Mouse (Mus musculus): ENCODE data around the gene Kdf1. TPM values are rescaled to one million over a fixed set of nuclear protein-coding genes. Genes with fewer than 3 reads are reported as not detected.

Kdf1 gene
- polyA plus RNA-seq, 1 experiment from 2014 or later = 30.1 TPM

DNA sequence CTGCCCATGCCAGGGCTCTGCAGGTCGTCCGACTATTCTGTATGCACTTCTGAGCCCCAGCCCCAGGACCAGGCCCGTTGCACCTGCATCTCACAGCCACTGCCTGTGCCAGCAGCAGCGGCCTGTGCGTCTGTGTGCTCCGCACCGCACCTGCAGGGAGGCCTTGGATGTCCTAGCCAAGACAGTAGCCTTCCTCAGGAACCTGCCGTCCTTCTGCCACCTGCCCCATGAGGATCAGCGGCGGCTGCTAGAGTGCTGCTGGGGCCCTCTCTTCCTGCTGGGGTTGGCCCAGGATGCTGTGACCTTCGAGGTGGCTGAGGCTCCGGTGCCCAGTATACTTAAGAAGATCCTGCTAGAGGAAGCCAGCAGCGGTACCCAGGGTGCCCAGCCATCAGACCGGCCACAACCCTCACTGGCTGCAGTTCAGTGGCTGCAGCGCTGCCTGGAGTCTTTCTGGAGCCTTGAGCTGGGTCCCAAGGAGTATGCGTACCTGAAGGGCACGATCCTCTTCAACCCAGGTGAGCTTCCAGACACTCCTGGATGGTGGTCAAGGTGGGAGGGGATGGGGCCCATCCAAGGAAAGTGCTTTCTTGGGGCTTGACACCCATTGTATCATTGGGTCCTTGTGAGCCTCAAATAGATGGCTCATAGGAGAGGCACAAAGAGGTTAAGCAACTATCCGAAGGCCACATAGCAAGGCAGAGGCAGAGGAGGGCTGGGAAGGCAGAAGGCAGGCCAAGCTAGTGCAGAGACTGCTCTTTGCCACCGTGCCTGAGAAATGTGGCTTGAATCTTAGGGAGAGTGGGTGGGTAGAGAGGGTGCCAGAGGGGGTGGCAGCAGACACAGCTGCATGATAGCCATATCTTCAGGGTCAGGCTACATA is 34.9 kb downstream of the Kdf1 start:
- H3K4me2 ChIP-seq (replicated peaks; ENCODE audit: low read depth, low read length) = peak overlapping the region; percentile 26
- H3K27me3 ChIP-seq (ENCODE audit: control insufficient read depth, insufficient read depth, low read length) = no peaks in the 10 kb centered on the region
- WGBS = 66% methylated on average over 19 of the region's 19 CpGs
- ATAC-seq (ENCODE audit: insufficient number of reproducible peaks, insufficient read depth, low FRiP score, low read depth) = no peak
- H3K27ac ChIP-seq (ENCODE audit: low read length) = peak overlapping the region; percentile 39; the same call in 1 of the 2 replicates
- no peaks in the 10 kb centered on the region for H3K9me3 ChIP-seq (ENCODE audit: control insufficient read depth, low read depth, low read length)
- no peaks in the 10 kb centered on the region for H3K4me1 ChIP-seq (ENCODE audit: control insufficient read depth, insufficient read depth, low read length)
- peak overlapping the region; percentile 11; the same call in 1 of the 2 replicates for H3K4me3 ChIP-seq (ENCODE audit: low read depth, low read length)
- H3K9ac ChIP-seq (replicated peaks; ENCODE audit: low read depth, low read length) = no peak overlapping the region
- no peaks in the 10 kb centered on the region for H3K36me3 ChIP-seq (ENCODE audit: control insufficient read depth, insufficient read depth, low read length)

DNA sequence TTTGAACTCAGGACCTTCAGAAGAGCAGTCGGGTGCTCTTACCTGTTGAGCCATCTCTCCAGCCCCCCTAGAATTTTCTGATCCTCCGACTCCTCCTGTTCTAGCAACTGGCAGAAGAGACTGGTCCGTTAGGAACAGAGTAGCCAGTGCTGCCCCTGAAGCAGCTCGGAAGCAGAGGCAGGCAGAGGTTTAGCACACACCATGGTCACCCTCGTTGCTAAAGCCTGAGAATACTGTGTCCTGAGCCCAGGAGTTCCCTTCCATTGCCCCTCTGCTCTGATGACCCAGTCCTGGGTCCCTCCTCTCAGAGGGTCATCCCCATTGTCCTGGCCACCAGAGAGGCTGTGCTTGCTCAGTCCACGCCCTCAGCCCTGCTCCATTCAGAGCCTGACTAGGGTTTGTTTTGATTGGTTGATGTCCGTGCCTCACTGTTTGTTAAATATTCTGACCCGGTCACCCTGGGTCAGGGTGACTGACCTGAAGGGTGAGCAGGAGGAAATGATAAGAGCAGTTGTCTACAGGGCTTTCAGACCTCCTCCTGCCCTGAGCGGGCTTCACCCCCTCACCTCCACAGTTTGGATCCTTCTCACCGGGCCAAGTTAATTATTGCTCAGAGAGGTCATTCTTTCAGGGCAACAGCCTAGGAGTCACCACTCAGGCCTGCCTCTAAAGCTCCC is 38.4 kb downstream of the Kdf1 start:
- no peak overlapping the region for H3K4me3 ChIP-seq (ENCODE audit: low read depth, low read length)
- 24% methylated on average over 10 of the region's 10 CpGs for WGBS
- no peak; the same call in 1 of the 2 replicates for ATAC-seq (ENCODE audit: insufficient number of reproducible peaks, insufficient read depth, low FRiP score, low read depth)
- no peaks in the 10 kb centered on the region for H3K27me3 ChIP-seq (ENCODE audit: control insufficient read depth, insufficient read depth, low read length)
- H3K9ac ChIP-seq (replicated peaks; ENCODE audit: low read depth, low read length) = no peak overlapping the region
- no peaks in the 10 kb centered on the region for H3K9me3 ChIP-seq (ENCODE audit: control insufficient read depth, low read depth, low read length)
- no peak overlapping the region for H3K27ac ChIP-seq (ENCODE audit: low read length)
- H3K4me1 ChIP-seq (ENCODE audit: control insufficient read depth, insufficient read depth, low read length) = no peaks in the 10 kb centered on the region
- no peak overlapping the region for H3K4me2 ChIP-seq (replicated peaks; ENCODE audit: low read depth, low read length)
- no peaks in the 10 kb centered on the region for H3K36me3 ChIP-seq (ENCODE audit: control insufficient read depth, insufficient read depth, low read length)

DNA sequence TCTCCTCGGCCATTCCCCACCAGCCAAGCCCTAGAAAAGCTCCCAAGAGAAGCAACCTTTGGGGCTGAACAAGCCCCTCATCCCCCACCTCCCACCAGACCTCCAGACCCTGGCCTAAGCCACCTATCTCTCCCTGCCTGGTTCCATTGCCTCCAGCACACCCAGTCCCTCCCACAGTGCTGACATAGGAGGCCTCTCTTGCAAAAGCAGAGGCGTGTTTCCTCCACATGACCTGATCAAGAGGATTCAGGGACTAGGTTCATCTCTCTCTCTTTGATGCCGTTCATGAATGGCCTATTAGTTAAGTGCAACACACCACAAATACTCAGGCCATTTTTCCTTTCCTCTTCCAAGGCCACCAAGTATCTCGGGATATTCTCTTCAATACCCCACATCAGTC is 41.1 kb downstream of the Kdf1 start:
- ATAC-seq (ENCODE audit: insufficient number of reproducible peaks, insufficient read depth, low FRiP score, low read depth) = no peak
- H3K36me3 ChIP-seq (ENCODE audit: control insufficient read depth, insufficient read depth, low read length) = no peaks in the 10 kb centered on the region
- no peak overlapping the region for H3K4me2 ChIP-seq (replicated peaks; ENCODE audit: low read depth, low read length)
- H3K4me1 ChIP-seq (ENCODE audit: control insufficient read depth, insufficient read depth, low read length) = no peaks in the 10 kb centered on the region
- no peak overlapping the region for H3K4me3 ChIP-seq (ENCODE audit: low read depth, low read length)
- H3K9ac ChIP-seq (replicated peaks; ENCODE audit: low read depth, low read length) = no peak overlapping the region
- H3K27me3 ChIP-seq (ENCODE audit: control insufficient read depth, insufficient read depth, low read length) = no peaks in the 10 kb centered on the region
- no peaks in the 10 kb centered on the region for H3K9me3 ChIP-seq (ENCODE audit: control insufficient read depth, low read depth, low read length)
- H3K27ac ChIP-seq (ENCODE audit: low read length) = no peak overlapping the region
- WGBS = 71% methylated on average over 4 of the region's 4 CpGs

DNA sequence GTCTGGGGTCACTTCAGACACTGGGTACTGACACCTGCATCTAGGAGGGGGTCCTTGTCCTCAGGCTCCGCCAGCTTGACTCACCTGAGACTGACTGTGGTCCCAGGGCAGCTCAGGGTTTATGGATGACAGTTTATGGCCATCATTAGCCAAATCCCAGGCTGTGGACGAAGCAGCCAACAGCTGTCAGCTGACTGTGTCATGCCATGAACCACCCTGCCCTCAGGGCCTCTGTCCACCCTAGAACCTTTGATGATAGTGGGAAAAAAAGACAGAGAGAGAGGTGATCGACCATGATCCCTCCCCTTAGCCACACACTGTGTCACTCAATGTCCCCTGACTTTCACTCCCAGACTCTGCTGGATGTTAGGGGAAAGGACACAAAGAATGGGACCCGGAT is 42.9 kb downstream of the Kdf1 start:
- Histone ChIP-seq H3K36me3 (ENCODE audit: control insufficient read depth, insufficient read depth, low read length) (no peaks in the 10 kb centered on the region), H3K4me3 (ENCODE audit: low read depth, low read length) (no peak overlapping the region), H3K27me3 (ENCODE audit: control insufficient read depth, insufficient read depth, low read length) (no peaks in the 10 kb centered on the region), H3K4me1 (ENCODE audit: control insufficient read depth, insufficient read depth, low read length) (no peaks in the 10 kb centered on the region), H3K4me2 (replicated peaks; ENCODE audit: low read depth, low read length) (no peak overlapping the region), H3K9me3 (ENCODE audit: control insufficient read depth, low read depth, low read length) (no peaks in the 10 kb centered on the region), H3K27ac (ENCODE audit: low read length) (no peak overlapping the region), H3K9ac (replicated peaks; ENCODE audit: low read depth, low read length) (no peak overlapping the region)
- ATAC-seq (ENCODE audit: insufficient number of reproducible peaks, insufficient read depth, low FRiP score, low read depth) = no peak
- whole genome bisulfite sequencing = 73% methylated on average over 4 of the region's 4 CpGs

DNA sequence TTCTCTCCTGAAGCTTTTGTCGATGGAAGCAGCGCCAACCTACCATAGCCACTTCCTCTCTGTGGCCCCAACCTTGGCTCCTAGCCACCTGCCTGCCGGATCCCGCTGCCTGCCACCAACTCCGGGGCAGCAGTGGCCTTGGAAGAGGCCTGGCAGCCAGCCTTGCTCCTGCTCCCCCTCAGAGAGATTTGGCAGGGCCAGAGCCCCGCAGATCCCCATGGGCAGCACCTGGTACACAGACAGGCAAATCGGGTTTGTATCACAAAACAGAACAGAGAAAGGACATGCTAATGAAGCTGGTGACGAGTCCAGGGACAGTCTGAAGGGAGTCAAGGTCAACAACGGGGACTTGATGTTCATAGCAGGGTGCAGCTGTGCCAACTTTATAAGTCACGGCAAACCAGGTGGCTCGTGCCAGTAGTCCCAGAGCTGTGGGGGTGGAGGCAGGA is 44.4 kb downstream of the Kdf1 start:
- no peak overlapping the region for H3K4me2 ChIP-seq (replicated peaks; ENCODE audit: low read depth, low read length)
- 75% methylated on average over 11 of the region's 11 CpGs for WGBS

DNA sequence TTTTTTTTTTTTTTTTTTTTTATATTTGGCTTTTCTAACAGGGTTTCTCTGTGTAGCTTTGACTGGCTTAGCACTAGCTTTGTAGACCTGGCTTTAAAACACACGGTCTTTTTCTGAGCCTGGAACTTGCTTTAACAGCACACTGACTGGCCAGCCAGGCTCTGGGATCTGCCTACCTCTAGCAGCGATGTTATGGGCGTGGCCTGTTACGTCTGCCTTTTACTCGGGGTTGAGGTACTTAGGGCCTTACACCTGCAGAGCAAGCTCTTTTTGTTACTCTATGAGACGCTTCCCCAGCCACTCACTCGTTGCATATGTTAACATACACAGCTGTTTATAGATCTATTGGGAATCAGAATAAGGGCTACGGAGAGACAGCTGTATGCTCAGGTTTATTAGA is 48.5 kb downstream of the Kdf1 start:
- H3K27ac ChIP-seq (ENCODE audit: low read length) = no peak overlapping the region
- no peak overlapping the region for H3K4me3 ChIP-seq (ENCODE audit: low read depth, low read length)
- no peak for ATAC-seq (ENCODE audit: insufficient number of reproducible peaks, insufficient read depth, low FRiP score, low read depth)
- WGBS = 24% methylated on average over 8 of the region's 8 CpGs
- no peaks in the 10 kb centered on the region for H3K36me3 ChIP-seq (ENCODE audit: control insufficient read depth, insufficient read depth, low read length)
- no peak overlapping the region for H3K9ac ChIP-seq (replicated peaks; ENCODE audit: low read depth, low read length)
- H3K4me1 ChIP-seq (ENCODE audit: control insufficient read depth, insufficient read depth, low read length) = no peaks in the 10 kb centered on the region
- no peaks in the 10 kb centered on the region for H3K9me3 ChIP-seq (ENCODE audit: control insufficient read depth, low read depth, low read length)
- H3K27me3 ChIP-seq (ENCODE audit: control insufficient read depth, insufficient read depth, low read length) = no peaks in the 10 kb centered on the region
- H3K4me2 ChIP-seq (replicated peaks; ENCODE audit: low read depth, low read length) = no peak overlapping the region

More for the DNA sequence above, 44.4 kb downstream of the Kdf1 start:
- H3K9ac ChIP-seq (replicated peaks; ENCODE audit: low read depth, low read length) = no peak overlapping the region
- H3K27ac ChIP-seq (ENCODE audit: low read length) = no peak overlapping the region
- H3K4me1 ChIP-seq (ENCODE audit: control insufficient read depth, insufficient read depth, low read length) = no peaks in the 10 kb centered on the region
- no peak for ATAC-seq (ENCODE audit: insufficient number of reproducible peaks, insufficient read depth, low FRiP score, low read depth)
- no peaks in the 10 kb centered on the region for H3K9me3 ChIP-seq (ENCODE audit: control insufficient read depth, low read depth, low read length)
- H3K4me3 ChIP-seq (ENCODE audit: low read depth, low read length) = no peak overlapping the region
- H3K36me3 ChIP-seq (ENCODE audit: control insufficient read depth, insufficient read depth, low read length) = no peaks in the 10 kb centered on the region
- no peaks in the 10 kb centered on the region for H3K27me3 ChIP-seq (ENCODE audit: control insufficient read depth, insufficient read depth, low read length)

DNA sequence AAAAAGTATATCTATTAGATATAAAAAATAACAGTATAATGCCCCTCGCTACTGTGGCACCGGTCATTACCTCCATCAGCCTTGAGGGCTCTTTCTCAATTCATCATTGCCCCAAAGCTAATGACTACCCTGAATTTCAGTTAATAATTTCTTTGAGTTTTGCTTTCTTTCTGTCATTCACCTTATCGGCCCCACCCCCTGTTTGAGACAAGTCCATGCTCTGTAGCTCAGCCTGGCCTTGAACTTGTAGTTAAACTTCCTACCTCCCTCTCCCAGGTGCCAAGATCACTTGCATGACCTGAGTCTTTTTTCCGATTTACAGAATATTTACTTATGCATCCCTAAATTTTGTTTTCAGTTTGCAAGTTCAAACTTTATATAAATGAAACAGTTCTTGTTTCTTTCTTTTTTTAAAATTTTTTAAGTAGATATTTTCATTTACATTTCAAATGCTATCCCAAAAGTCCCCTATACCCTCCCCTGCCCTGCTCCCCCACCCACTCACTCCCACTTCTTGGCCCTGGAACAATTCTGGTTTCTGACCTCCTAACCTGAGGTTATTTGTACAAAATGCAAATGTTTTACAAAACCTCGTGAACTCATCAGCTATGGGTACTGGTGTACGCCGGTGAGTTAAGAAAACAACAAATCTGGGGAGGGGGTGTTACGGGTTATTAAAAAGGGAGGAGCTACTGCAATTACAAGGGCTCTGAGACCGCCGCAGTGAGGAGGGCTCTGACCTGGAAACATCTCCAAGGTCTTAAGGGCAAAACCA is 50.7 kb downstream of the Kdf1 start:
- no peak overlapping the region for H3K9ac ChIP-seq (replicated peaks; ENCODE audit: low read depth, low read length)
- WGBS = 76% methylated on average over 10 of the region's 10 CpGs
- no peak overlapping the region for H3K4me2 ChIP-seq (replicated peaks; ENCODE audit: low read depth, low read length)
- ATAC-seq (ENCODE audit: insufficient number of reproducible peaks, insufficient read depth, low FRiP score, low read depth) = no peak
- H3K4me1 ChIP-seq (ENCODE audit: control insufficient read depth, insufficient read depth, low read length) = no peaks in the 10 kb centered on the region
- H3K27me3 ChIP-seq (ENCODE audit: control insufficient read depth, insufficient read depth, low read length) = no peaks in the 10 kb centered on the region
- H3K27ac ChIP-seq (ENCODE audit: low read length) = no peak overlapping the region
- no peaks in the 10 kb centered on the region for H3K36me3 ChIP-seq (ENCODE audit: control insufficient read depth, insufficient read depth, low read length)
- no peak overlapping the region for H3K4me3 ChIP-seq (ENCODE audit: low read depth, low read length)
- no peaks in the 10 kb centered on the region for H3K9me3 ChIP-seq (ENCODE audit: control insufficient read depth, low read depth, low read length)

DNA sequence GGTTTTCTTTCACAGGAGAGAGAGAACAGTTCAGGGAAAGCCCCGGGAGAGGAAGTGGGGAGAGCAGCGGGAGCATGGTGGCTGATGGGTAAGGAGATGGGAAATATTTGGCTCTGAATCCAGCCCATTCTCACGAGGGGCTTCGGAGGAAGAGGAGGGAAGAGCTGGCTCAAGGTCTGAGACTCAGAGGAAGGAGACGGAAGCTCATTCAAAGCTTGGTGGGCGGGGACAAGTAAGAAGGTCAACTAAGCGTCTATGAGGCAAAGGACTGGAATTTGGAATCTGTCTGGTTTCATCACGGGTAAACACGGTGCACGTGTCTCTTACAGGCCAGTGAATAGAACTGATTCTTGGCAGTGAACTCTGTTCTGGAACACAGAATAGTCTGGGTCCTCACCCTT is 51.3 kb downstream of the Kdf1 start:
- H3K9ac ChIP-seq (replicated peaks; ENCODE audit: low read depth, low read length) = no peak overlapping the region
- no peaks in the 10 kb centered on the region for H3K9me3 ChIP-seq (ENCODE audit: control insufficient read depth, low read depth, low read length)
- no peak overlapping the region for H3K27ac ChIP-seq (ENCODE audit: low read length)
- no peak overlapping the region for H3K4me3 ChIP-seq (ENCODE audit: low read depth, low read length)
- peaks cover under 1% of the 10 kb centered on the region; the same call in 1 of the 2 replicates for H3K4me1 ChIP-seq (ENCODE audit: control insufficient read depth, insufficient read depth, low read length)
- no peak overlapping the region for H3K4me2 ChIP-seq (replicated peaks; ENCODE audit: low read depth, low read length)
- WGBS = 48% methylated on average over 10 of the region's 10 CpGs
- no peaks in the 10 kb centered on the region for H3K27me3 ChIP-seq (ENCODE audit: control insufficient read depth, insufficient read depth, low read length)
- H3K36me3 ChIP-seq (ENCODE audit: control insufficient read depth, insufficient read depth, low read length) = no peaks in the 10 kb centered on the region
- ATAC-seq (ENCODE audit: insufficient number of reproducible peaks, insufficient read depth, low FRiP score, low read depth) = no peak

Data from stomach, embryonic 14.5 days (tissue).